Mouse (Mus musculus): Measurements from ENCODE around the gene Usp21.

DNA sequence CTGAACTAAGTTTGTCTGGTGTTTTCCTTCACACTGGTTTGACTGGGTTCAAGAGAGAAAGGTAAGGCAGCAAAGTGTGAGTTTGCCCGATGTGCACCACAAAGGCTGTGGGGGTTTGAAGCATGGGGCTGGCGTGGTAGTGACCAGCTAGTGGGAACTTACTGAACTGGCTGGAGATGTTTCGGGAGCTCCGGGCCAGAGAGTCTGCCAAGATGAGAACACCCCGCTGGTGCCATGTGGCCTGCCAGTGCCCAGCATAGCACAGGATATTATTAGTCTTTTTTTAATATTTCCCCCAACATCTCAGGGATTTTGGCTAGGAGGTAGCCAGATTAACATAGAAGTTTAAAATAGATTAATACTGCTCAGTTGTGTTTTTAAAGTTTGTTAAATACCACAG, 32.4 kb upstream of the Usp21 start:
- TF ChIP-seq CTCF (IDR thresholded peaks at IDR 0.05; ENCODE audit: low read depth) (no peak), EP300 (IDR thresholded peaks at IDR 0.05; ENCODE audit: low read depth) (no peak)
